Mouse (Mus musculus): ENCODE measurements around the gene 2610044O15Rik8. TPM values are rescaled to one million over a fixed set of nuclear protein-coding genes. Genes with fewer than 3 reads are reported as not detected.

2610044O15Rik8 gene
- 17.4 and 17.7 TPM in 2 replicates for total RNA-seq (2017)

DNA sequence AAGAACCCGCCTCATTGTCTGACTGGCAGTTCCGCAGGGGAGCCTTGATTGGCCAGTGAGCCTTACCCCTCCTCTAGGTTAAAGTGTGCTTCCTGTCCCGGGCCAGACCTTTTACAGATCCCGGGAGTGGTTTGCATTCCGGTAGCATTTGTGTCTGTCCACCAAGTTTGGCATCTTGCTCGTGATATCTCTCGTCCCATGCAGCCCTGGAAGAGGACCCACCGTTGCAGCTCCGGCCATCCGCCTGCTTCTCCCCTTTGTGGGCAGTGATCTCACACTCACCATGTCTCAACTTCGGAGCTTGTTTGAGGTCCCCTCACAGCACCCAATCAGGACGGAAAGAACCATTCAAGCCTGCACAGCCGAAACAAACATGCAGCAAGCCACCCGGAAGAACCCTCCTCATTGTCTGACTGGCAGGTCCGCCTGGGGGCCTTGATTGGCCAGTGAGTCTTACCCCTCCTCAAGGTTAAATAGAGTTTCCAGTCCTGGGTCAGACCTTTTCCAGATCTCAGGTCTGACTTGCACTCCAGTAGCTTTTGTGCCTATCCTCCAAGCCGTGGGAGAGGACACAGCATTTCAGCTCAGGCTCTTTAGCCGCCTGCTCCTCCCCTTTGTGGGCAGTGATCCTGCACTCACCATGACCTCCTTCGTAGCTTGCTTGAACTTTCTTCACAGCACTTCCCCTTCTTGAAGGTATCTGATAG, at the start of gene 2610044O15Rik8:
Gene 2610044O15Rik8, minus strand, starts transcription at position 380 of the 707 bp plus-strand sequence.
- ATAC-seq (ENCODE audit: extremely low read depth, insufficient number of reproducible peaks, low FRiP score, poor library complexity, severe bottlenecking) = peak; percentile 88

DNA sequence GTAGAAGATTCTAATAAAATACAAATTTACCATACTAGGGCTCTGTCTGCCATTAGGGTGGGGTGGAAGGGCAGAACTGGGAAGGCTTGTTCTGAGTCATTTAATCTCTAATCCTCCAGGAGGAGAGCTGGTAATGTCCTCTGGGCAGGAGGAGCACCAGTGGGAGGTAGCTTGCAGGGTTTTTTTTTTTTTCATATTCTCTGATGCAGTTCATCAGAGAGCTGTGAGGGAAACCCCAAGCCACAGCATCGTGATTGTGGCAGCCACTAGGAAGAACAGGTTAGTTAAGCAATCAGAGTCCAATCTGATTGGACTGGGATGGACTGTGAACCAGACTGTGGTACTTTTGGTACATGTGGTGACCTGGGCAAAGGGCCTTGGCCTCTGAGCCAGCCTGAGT, 31.7 kb upstream of the 2610044O15Rik8 start:
- no peak for ATAC-seq (ENCODE audit: extremely low read depth, insufficient number of reproducible peaks, low FRiP score, poor library complexity, severe bottlenecking)

- ATAC-seq (ENCODE audit: extremely low read depth, insufficient number of reproducible peaks, low FRiP score, poor library complexity, severe bottlenecking) = no peak
Measured at GRCm38 (mm10) chr8:129264296-129264695, 30.1 kb upstream of the 2610044O15Rik8 start.

- peak; percentile 95 for ATAC-seq (ENCODE audit: extremely low read depth, insufficient number of reproducible peaks, low FRiP score, poor library complexity, severe bottlenecking)
Measured at GRCm38 (mm10) chr8:129263211-129263927, 29.2 kb upstream of the 2610044O15Rik8 start.

- ATAC-seq (ENCODE audit: extremely low read depth, insufficient number of reproducible peaks, low FRiP score, poor library complexity, severe bottlenecking) = no peak
Measured at GRCm38 (mm10) chr8:129233664-129234026, 561 bp downstream of the 2610044O15Rik8 start.

Other genes starting within 250 kb of the 2610044O15Rik8 start
- gene Ccdc7a, start 168.9 kb downstream of the 2610044O15Rik8 start, total RNA-seq (2017) = not detected in 2 replicates
- 0.61 TPM in 1 of 2 replicates, not detected in the other for gene Ccdc7b, start 167.3 kb downstream of the 2610044O15Rik8 start, total RNA-seq (2017)
- gene Gm10999, start 102.7 kb downstream of the 2610044O15Rik8 start, total RNA-seq (2017) = not detected in 2 replicates